11 mouse cellular contexts compared by ENCODE assay signal in genomic region chr1:133254856-133255764, GRCm38 (mm10). TPM values are rescaled to one million over a fixed set of nuclear protein-coding genes. Genes with fewer than 3 reads are reported as not detected.
DNase-seq lines count a peak whose midpoint lies in the region; ATAC-seq and TF ChIP-seq lines count a peak whose summit lies in the region.
"Had no signal": no experiment of that assay in that cellular context is flagged by ENCODE, and none has a peak within 500 bp of the region (broad histone marks: within the 10 kb centered on the region; RNA-seq: fewer than 3 reads in every experiment).

No protein-coding gene starts in this region.

- no peaks in the 10 kb centered on the region for H3K79me2 ChIP-seq in CH12.LX (replicated peaks; ENCODE audit: control insufficient read depth, extremely low read depth, insufficient read depth, poor library complexity, severe bottlenecking)

- H3K4me1 ChIP-seq in CH12.LX (ENCODE audit: control insufficient read depth in 1 of 2, insufficient read depth in 2 of 2), result no peaks in the 10 kb centered on the region
- peaks cover 80% of the 10 kb centered on the region for H3K4me1 ChIP-seq in hindbrain, embryonic 13.5 days (replicated peaks)
- peaks cover 60% of the 10 kb centered on the region for H3K4me1 ChIP-seq in liver, embryonic 12.5 days

- H3K9me3 ChIP-seq in CH12.LX (replicated peaks; ENCODE audit: low read length), result no peaks in the 10 kb centered on the region
- no peaks in the 10 kb centered on the region for H3K9me3 ChIP-seq in hindbrain, embryonic 13.5 days
- no peaks in the 10 kb centered on the region for H3K9me3 ChIP-seq in liver, embryonic 12.5 days (replicated peaks)
- H3K9me3 ChIP-seq: megakaryocyte, embryonic 14.5 days had no signal

- in situ Hi-C loops in CH12.LX (cut with MboI; ENCODE audit: low pct_ligation_motif_present, low pct_unique_long_range_greater_than_20kb, low sequenced_read_pairs), result no loop called here

- DNase-seq in gastrocnemius, adult 2 months, result no peak
- DNase-seq in gastrocnemius, adult 18-20 months (ENCODE audit: low spot score), result no peak
- no peak for DNase-seq in CH12.LX (ENCODE audit: extremely low read depth)
- DNase-seq in layer of hippocampus, postnatal 14 days (ENCODE audit: low spot score in 2 of 2), result no peak
- no peak for DNase-seq in thymus, postnatal 4 days
- DNase-seq in adipocyte (ENCODE audit: low spot score), result no peak
- DNase-seq: adrenal gland, postnatal 36 days had no signal

- peak overlapping the region; percentile 38 for H3K27ac ChIP-seq in gastrocnemius, adult 2 months
- H3K27ac ChIP-seq in CH12.LX (ENCODE audit: insufficient read depth, low read depth), result no peak overlapping the region
- peak overlapping the region; percentile 64 for H3K27ac ChIP-seq in hindbrain, embryonic 13.5 days
- H3K27ac ChIP-seq in liver, embryonic 12.5 days, result no peak overlapping the region

- intact Hi-C loops in gastrocnemius, adult 2 months (cut with DNase I), result no loop called here

- no peak for TF ChIP-seq RAD21 in CH12.LX (IDR thresholded peaks at IDR 0.05; ENCODE audit: low read depth, low read length)

- no peak for TF ChIP-seq POLR2A in CH12.LX (IDR thresholded peaks at IDR 0.05; ENCODE audit: low read depth, low read length)

- H3K36me3 ChIP-seq in CH12.LX (replicated peaks in 1 of 2; ENCODE audit: control insufficient read depth in 1 of 2, insufficient read depth in 1 of 2, low read length in 1 of 2), result no peaks in the 10 kb centered on the region
- H3K36me3 ChIP-seq in hindbrain, embryonic 13.5 days, result peaks cover 10% of the 10 kb centered on the region
- no peaks in the 10 kb centered on the region for H3K36me3 ChIP-seq in liver, embryonic 12.5 days

- TF ChIP-seq EP300 in CH12.LX (IDR thresholded peaks at IDR 0.05; ENCODE audit: low read length), result no peak

- H3K9ac ChIP-seq in CH12.LX (ENCODE audit: insufficient read depth, low read depth), result no peak overlapping the region
- H3K9ac ChIP-seq in hindbrain, embryonic 13.5 days, result no peak overlapping the region
- no peak overlapping the region for H3K9ac ChIP-seq in liver, embryonic 12.5 days

- no peak overlapping the region for H3K4me2 ChIP-seq in CH12.LX (ENCODE audit: insufficient read depth, low read depth, poor library complexity, severe bottlenecking)
- no peak overlapping the region for H3K4me2 ChIP-seq in hindbrain, embryonic 13.5 days
- H3K4me2 ChIP-seq in liver, embryonic 12.5 days, result no peak overlapping the region

- no peak overlapping the region; the same call in 1 of the 2 replicates for H3K4me3 ChIP-seq in gastrocnemius, adult 2 months
- no peak overlapping the region for H3K4me3 ChIP-seq in CH12.LX (replicated peaks in 1 of 3; ENCODE audit: low read depth in 2 of 3, low read length in 2 of 3, poor library complexity in 1 of 3)
- no peak overlapping the region for H3K4me3 ChIP-seq in hindbrain, embryonic 13.5 days
- no peak overlapping the region for H3K4me3 ChIP-seq in liver, embryonic 12.5 days
- H3K4me3 ChIP-seq: megakaryocyte, embryonic 14.5 days had no signal

- 37% methylated on average over 9 of the region's 9 CpGs for WGBS in hindbrain, embryonic 13.5 days
- 38% methylated on average over 9 of the region's 9 CpGs for WGBS in liver, embryonic 12.5 days (ENCODE audit: insufficient replicate concordance)

- TF ChIP-seq CTCF in gastrocnemius, adult 2 months (IDR thresholded peaks at IDR 0.05), result no peak
- TF ChIP-seq CTCF in CH12.LX (conservative IDR thresholded peaks at IDR 0.05 in 1 of 2, IDR thresholded peaks at IDR 0.05 in 1 of 2; ENCODE audit: low read depth in 2 of 2, low read length in 2 of 2), result no peak

- peaks cover 100% of the 10 kb centered on the region for H3K27me3 ChIP-seq in CH12.LX (replicated peaks)
- no peaks in the 10 kb centered on the region for H3K27me3 ChIP-seq in hindbrain, embryonic 13.5 days
- peaks cover 52% of the 10 kb centered on the region for H3K27me3 ChIP-seq in liver, embryonic 12.5 days (replicated peaks)

- dilution Hi-C loops in CH12.LX (cut with MboI; ENCODE audit: extremely low pct_ligation_motif_present, extremely low pct_unique_long_range_greater_than_20kb, low sequenced_read_pairs), result no loop called here

- 0 out of 2 replicates have a peak, but pooled peaks have one; percentile 6 for ATAC-seq in hindbrain, embryonic 13.5 days (ENCODE audit: low FRiP score)
- ATAC-seq in liver, embryonic 12.5 days, result 0 out of 2 replicates have a peak, but pooled peaks have one; percentile 37

TF ChIP-seq in CH12.LX, 34 proteins besides CTCF, POLR2A, EP300 and RAD21:
- TF ChIP-seq ZNF384 (IDR thresholded peaks at IDR 0.05; ENCODE audit: low read depth, low read length) (peak; percentile 80), GABPA (IDR thresholded peaks at IDR 0.05; ENCODE audit: insufficient replicate concordance, low read depth, low read length) (no peak), ZKSCAN1 (IDR thresholded peaks at IDR 0.05; ENCODE audit: borderline replicate concordance, low read depth, low read length) (no peak)
TF ChIP-seq in CH12.LX: peak in this region for 1.

RNA-seq across cellular contexts. Expression of gene Golt1a, which starts 54.5 kb away (rescaled TPM):
- not detected for total RNA-seq in gastrocnemius, adult 2 months (2021)
- not detected for total RNA-seq in gastrocnemius, adult 18-20 months (2021)
- total RNA-seq in CH12.LX (2012; rRNA removed) (not detected in 2 replicates), CH12.LX (2014; rRNA removed) (not detected in 2 replicates)
- not detected in 2 replicates for polyA plus RNA-seq in CH12.LX (2012; ENCODE audit: insufficient read length, low read depth)
- 0.10 TPM in 1 of 2 replicates, not detected in the other for polyA plus RNA-seq in hindbrain, embryonic 13.5 days (2015; fragmentation: Nextera tagmentation; extraction: Ambion mirVana)
- polyA plus RNA-seq in liver, embryonic 12.5 days (2016; fragmentation: Nextera tagmentation; extraction: Ambion mirVana), result 4.4 and 5.8 TPM in 2 replicates
- total RNA-seq in layer of hippocampus, postnatal 14 days (2021), result not detected
- polyA plus RNA-seq: embryonic facial prominence, embryonic 14.5 days had no signal

Comparison
In these comparisons a context has a peak if more than half of its experiments do, and no peak if none do; other contexts are left out.
1. H3K27ac ChIP-seq: peak in gastrocnemius, adult 2 months (single experiment) and hindbrain, embryonic 13.5 days (single experiment); none in CH12.LX (single experiment) and liver, embryonic 12.5 days (single experiment).